Mouse (Mus musculus): ENCODE measurements around the gene Opcml. TPM values are rescaled to one million over a fixed set of nuclear protein-coding genes. Genes with fewer than 3 reads are reported as not detected.

Opcml gene
- polyA plus RNA-seq, 1 experiment from 2014 or later, result 10.1 TPM

- Histone ChIP-seq H3K4me2 (ENCODE audit: low read depth, low read length) (peak overlapping the region; percentile 94), H3K9ac (ENCODE audit: low read length) (peak overlapping the region; percentile 45; the same call in 1 of the 2 replicates), H3K4me3 (ENCODE audit: low read length) (peak overlapping the region; percentile 57), H3K36me3 (ENCODE audit: control insufficient read depth, insufficient read depth, low read length) (no peaks in the 10 kb centered on the region), H3K27ac (ENCODE audit: low read length) (no peak overlapping the region), H3K9me3 (ENCODE audit: control insufficient read depth, low read length) (no peaks in the 10 kb centered on the region), H3K4me1 (replicated peaks; ENCODE audit: control insufficient read depth, insufficient read depth, low read length) (no peaks in the 10 kb centered on the region), H3K27me3 (ENCODE audit: control insufficient read depth, insufficient read depth, low read depth, low read length) (peaks cover 13% of the 10 kb centered on the region)
- ATAC-seq (ENCODE audit: low read depth), result no peak; the same call in 1 of the 2 replicates
- 66% methylated on average over 8 of the region's 8 CpGs for WGBS
Observed at GRCm38 (mm10) chr9:28404616-28405015, 614.0 kb downstream of the Opcml start.

GRCm38 (mm10) chr9:28405816-28406215 is 615.2 kb downstream of the Opcml start:
- Histone ChIP-seq H3K36me3 (ENCODE audit: control insufficient read depth, insufficient read depth, low read length) (no peaks in the 10 kb centered on the region), H3K4me1 (replicated peaks; ENCODE audit: control insufficient read depth, insufficient read depth, low read length) (no peaks in the 10 kb centered on the region), H3K27me3 (ENCODE audit: control insufficient read depth, insufficient read depth, low read depth, low read length) (peaks cover 13% of the 10 kb centered on the region), H3K9me3 (ENCODE audit: control insufficient read depth, low read length) (no peaks in the 10 kb centered on the region), H3K27ac (ENCODE audit: low read length) (no peak overlapping the region), H3K4me3 (ENCODE audit: low read length) (no peak overlapping the region), H3K9ac (ENCODE audit: low read length) (no peak overlapping the region), H3K4me2 (ENCODE audit: low read depth, low read length) (peak overlapping the region; percentile 21; the same call in 1 of the 2 replicates)
- WGBS, result 0% methylated on average over 1 of the region's 1 CpGs
- ATAC-seq (ENCODE audit: low read depth), result no peak

- H3K4me2 ChIP-seq (ENCODE audit: low read depth, low read length), result no peak overlapping the region
- H3K27me3 ChIP-seq (ENCODE audit: control insufficient read depth, insufficient read depth, low read depth, low read length), result no peaks in the 10 kb centered on the region
- no peak overlapping the region for H3K9ac ChIP-seq (ENCODE audit: low read length)
- no peak overlapping the region for H3K4me3 ChIP-seq (ENCODE audit: low read length)
- no peak overlapping the region for H3K27ac ChIP-seq (ENCODE audit: low read length)
- no peak for ATAC-seq (ENCODE audit: low read depth)
- H3K4me1 ChIP-seq (replicated peaks; ENCODE audit: control insufficient read depth, insufficient read depth, low read length), result no peaks in the 10 kb centered on the region
- no peaks in the 10 kb centered on the region for H3K36me3 ChIP-seq (ENCODE audit: control insufficient read depth, insufficient read depth, low read length)
- 80% methylated on average over 5 of the region's 5 CpGs for WGBS
- no peaks in the 10 kb centered on the region for H3K9me3 ChIP-seq (ENCODE audit: control insufficient read depth, low read length)
Observed at GRCm38 (mm10) chr9:28420808-28421207, 630.2 kb downstream of the Opcml start.

GRCm38 (mm10) chr9:28423407-28423806 is 632.8 kb downstream of the Opcml start:
- no peaks in the 10 kb centered on the region for H3K4me1 ChIP-seq (replicated peaks; ENCODE audit: control insufficient read depth, insufficient read depth, low read length)
- no peaks in the 10 kb centered on the region for H3K36me3 ChIP-seq (ENCODE audit: control insufficient read depth, insufficient read depth, low read length)
- no peak overlapping the region for H3K4me2 ChIP-seq (ENCODE audit: low read depth, low read length)
- H3K27me3 ChIP-seq (ENCODE audit: control insufficient read depth, insufficient read depth, low read depth, low read length), result no peaks in the 10 kb centered on the region
- 36% methylated on average over 12 of the region's 12 CpGs for WGBS
- H3K4me3 ChIP-seq (ENCODE audit: low read length), result no peak overlapping the region
- no peak overlapping the region for H3K27ac ChIP-seq (ENCODE audit: low read length)
- H3K9ac ChIP-seq (ENCODE audit: low read length), result no peak overlapping the region
- ATAC-seq (ENCODE audit: low read depth), result no peak
- H3K9me3 ChIP-seq (ENCODE audit: control insufficient read depth, low read length), result no peaks in the 10 kb centered on the region

- H3K27ac ChIP-seq (ENCODE audit: low read length), result no peak overlapping the region
- H3K4me1 ChIP-seq (replicated peaks; ENCODE audit: control insufficient read depth, insufficient read depth, low read length), result no peaks in the 10 kb centered on the region
- H3K4me2 ChIP-seq (ENCODE audit: low read depth, low read length), result no peak overlapping the region
- no peak for ATAC-seq (ENCODE audit: low read depth)
- no peaks in the 10 kb centered on the region for H3K9me3 ChIP-seq (ENCODE audit: control insufficient read depth, low read length)
- no peak overlapping the region for H3K9ac ChIP-seq (ENCODE audit: low read length)
- H3K27me3 ChIP-seq (ENCODE audit: control insufficient read depth, insufficient read depth, low read depth, low read length), result no peaks in the 10 kb centered on the region
- 79% methylated on average over 8 of the region's 8 CpGs for WGBS
- no peaks in the 10 kb centered on the region for H3K36me3 ChIP-seq (ENCODE audit: control insufficient read depth, insufficient read depth, low read length)
- H3K4me3 ChIP-seq (ENCODE audit: low read length), result no peak overlapping the region
Observed at GRCm38 (mm10) chr9:28432159-28432558, 641.6 kb downstream of the Opcml start.

GRCm38 (mm10) chr9:28438752-28439151 is 648.2 kb downstream of the Opcml start:
- no peaks in the 10 kb centered on the region for H3K27me3 ChIP-seq (ENCODE audit: control insufficient read depth, insufficient read depth, low read depth, low read length)
- 72% methylated on average over 4 of the region's 4 CpGs for WGBS
- no peak overlapping the region for H3K4me3 ChIP-seq (ENCODE audit: low read length)
- H3K9ac ChIP-seq (ENCODE audit: low read length), result no peak overlapping the region
- H3K36me3 ChIP-seq (ENCODE audit: control insufficient read depth, insufficient read depth, low read length), result no peaks in the 10 kb centered on the region
- no peaks in the 10 kb centered on the region for H3K4me1 ChIP-seq (replicated peaks; ENCODE audit: control insufficient read depth, insufficient read depth, low read length)
- no peaks in the 10 kb centered on the region for H3K9me3 ChIP-seq (ENCODE audit: control insufficient read depth, low read length)
- H3K4me2 ChIP-seq (ENCODE audit: low read depth, low read length), result no peak overlapping the region
- no peak overlapping the region for H3K27ac ChIP-seq (ENCODE audit: low read length)
- ATAC-seq (ENCODE audit: low read depth), result no peak

GRCm38 (mm10) chr9:28439433-28440191 is 649.0 kb downstream of the Opcml start:
- Histone ChIP-seq H3K4me2 (ENCODE audit: low read depth, low read length) (no peak overlapping the region), H3K27me3 (ENCODE audit: control insufficient read depth, insufficient read depth, low read depth, low read length) (no peaks in the 10 kb centered on the region), H3K4me1 (replicated peaks; ENCODE audit: control insufficient read depth, insufficient read depth, low read length) (no peaks in the 10 kb centered on the region), H3K4me3 (ENCODE audit: low read length) (no peak overlapping the region), H3K9ac (ENCODE audit: low read length) (no peak overlapping the region), H3K36me3 (ENCODE audit: control insufficient read depth, insufficient read depth, low read length) (no peaks in the 10 kb centered on the region), H3K9me3 (ENCODE audit: control insufficient read depth, low read length) (no peaks in the 10 kb centered on the region), H3K27ac (ENCODE audit: low read length) (no peak overlapping the region)
- no peak for ATAC-seq (ENCODE audit: low read depth)
- 66% methylated on average over 5 of the region's 5 CpGs for WGBS

- Histone ChIP-seq H3K27me3 (ENCODE audit: control insufficient read depth, insufficient read depth, low read depth, low read length) (no peaks in the 10 kb centered on the region), H3K4me2 (ENCODE audit: low read depth, low read length) (no peak overlapping the region), H3K4me1 (replicated peaks; ENCODE audit: control insufficient read depth, insufficient read depth, low read length) (no peaks in the 10 kb centered on the region), H3K36me3 (ENCODE audit: control insufficient read depth, insufficient read depth, low read length) (no peaks in the 10 kb centered on the region), H3K9ac (ENCODE audit: low read length) (no peak overlapping the region), H3K27ac (ENCODE audit: low read length) (no peak overlapping the region), H3K9me3 (ENCODE audit: control insufficient read depth, low read length) (no peaks in the 10 kb centered on the region), H3K4me3 (ENCODE audit: low read length) (no peak overlapping the region)
- 83% methylated on average over 3 of the region's 3 CpGs for WGBS
- no peak for ATAC-seq (ENCODE audit: low read depth)
Observed at GRCm38 (mm10) chr9:28440192-28440795, 649.7 kb downstream of the Opcml start.

- ATAC-seq (ENCODE audit: low read depth), result no peak
- WGBS, result 76% methylated on average over 3 of the region's 3 CpGs
- no peak overlapping the region for H3K4me3 ChIP-seq (ENCODE audit: low read length)
- no peaks in the 10 kb centered on the region for H3K36me3 ChIP-seq (ENCODE audit: control insufficient read depth, insufficient read depth, low read length)
- no peak overlapping the region for H3K9ac ChIP-seq (ENCODE audit: low read length)
- no peak overlapping the region for H3K27ac ChIP-seq (ENCODE audit: low read length)
- no peaks in the 10 kb centered on the region for H3K4me1 ChIP-seq (replicated peaks; ENCODE audit: control insufficient read depth, insufficient read depth, low read length)
- no peaks in the 10 kb centered on the region for H3K9me3 ChIP-seq (ENCODE audit: control insufficient read depth, low read length)
- H3K4me2 ChIP-seq (ENCODE audit: low read depth, low read length), result no peak overlapping the region
- no peaks in the 10 kb centered on the region for H3K27me3 ChIP-seq (ENCODE audit: control insufficient read depth, insufficient read depth, low read depth, low read length)
Observed at GRCm38 (mm10) chr9:28444485-28444884, 653.9 kb downstream of the Opcml start.

All from lung, embryonic 16.5 days (tissue).